Mouse (Mus musculus): ENCODE measurements around the gene Pa2g4. TPM values are rescaled to one million over a fixed set of nuclear protein-coding genes. Genes with fewer than 3 reads are reported as not detected.
A peak's percentile ranks its signal among the peaks of the same experiment; 100 is the strongest.

Pa2g4 gene
- polyA plus RNA-seq, 1 experiment from 2014 or later = 124 TPM

DNA sequence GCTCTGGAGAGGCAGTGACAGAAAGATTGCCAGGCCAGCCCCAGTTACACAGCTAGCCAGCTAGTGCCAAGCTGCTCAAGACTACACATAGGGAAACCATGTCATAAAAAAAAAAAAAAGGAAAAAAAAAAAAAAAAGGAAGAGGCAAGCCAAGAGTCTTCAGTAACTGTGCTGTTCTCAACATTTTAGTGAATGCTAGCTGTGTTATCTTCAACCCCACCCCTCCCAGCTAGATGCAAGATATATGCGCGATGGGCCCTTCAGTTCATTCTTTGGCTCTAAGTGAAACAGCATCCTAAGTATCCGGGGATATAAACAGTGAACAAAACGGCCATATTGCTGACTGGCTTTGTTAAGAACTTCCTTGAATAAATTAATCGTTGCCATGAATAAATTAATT, 27.0 kb upstream of the Pa2g4 start:
- Histone ChIP-seq H3K9me3 (replicated peaks; ENCODE audit: control insufficient read depth, low read length, poor library complexity, severe bottlenecking) (no peaks in the 10 kb centered on the region), H3K9ac (ENCODE audit: low read depth, low read length) (no peak overlapping the region)
- ATAC-seq = no peak

GRCm38 (mm10) chr10:128591436-128591835, 25.6 kb upstream of the Pa2g4 start:
- H3K4me2 ChIP-seq (ENCODE audit: low read length) = no peak overlapping the region
- peaks cover 40% of the 10 kb centered on the region for H3K27me3 ChIP-seq (ENCODE audit: control insufficient read depth, insufficient read depth, low read depth, low read length)
- H3K9ac ChIP-seq (ENCODE audit: low read depth, low read length) = no peak overlapping the region
- H3K27ac ChIP-seq (ENCODE audit: low read length) = no peak overlapping the region
- H3K36me3 ChIP-seq (ENCODE audit: control insufficient read depth, insufficient read depth, low read length) = no peaks in the 10 kb centered on the region
- peaks cover 4% of the 10 kb centered on the region; the same call in 1 of the 2 replicates for H3K4me1 ChIP-seq (ENCODE audit: control insufficient read depth, insufficient read depth, low read length)
- H3K9me3 ChIP-seq (replicated peaks; ENCODE audit: control insufficient read depth, low read length, poor library complexity, severe bottlenecking) = no peaks in the 10 kb centered on the region
- ATAC-seq = no peak
- no peak overlapping the region for H3K4me3 ChIP-seq (ENCODE audit: low read depth, low read length)
- 91% methylated on average over 6 of the region's 6 CpGs for WGBS

More for the DNA sequence above, 27.0 kb upstream of the Pa2g4 start:
- Histone ChIP-seq H3K4me2 (ENCODE audit: low read length) (no peak overlapping the region), H3K4me1 (ENCODE audit: control insufficient read depth, insufficient read depth, low read length) (peaks cover 4% of the 10 kb centered on the region; the same call in 1 of the 2 replicates), H3K27ac (ENCODE audit: low read length) (no peak overlapping the region), H3K36me3 (ENCODE audit: control insufficient read depth, insufficient read depth, low read length) (no peaks in the 10 kb centered on the region), H3K4me3 (ENCODE audit: low read depth, low read length) (no peak overlapping the region), H3K27me3 (ENCODE audit: control insufficient read depth, insufficient read depth, low read depth, low read length) (peaks cover 27% of the 10 kb centered on the region)
- WGBS = 69% methylated on average over 5 of the region's 5 CpGs

GRCm38 (mm10) chr10:128590193-128590690, 24.5 kb upstream of the Pa2g4 start:
- Histone ChIP-seq H3K27ac (ENCODE audit: low read length) (no peak overlapping the region), H3K4me1 (ENCODE audit: control insufficient read depth, insufficient read depth, low read length) (peaks cover 4% of the 10 kb centered on the region; the same call in 1 of the 2 replicates), H3K9me3 (replicated peaks; ENCODE audit: control insufficient read depth, low read length, poor library complexity, severe bottlenecking) (no peaks in the 10 kb centered on the region), H3K4me3 (ENCODE audit: low read depth, low read length) (peak overlapping the region; percentile 69), H3K27me3 (ENCODE audit: control insufficient read depth, insufficient read depth, low read depth, low read length) (peaks cover 43% of the 10 kb centered on the region), H3K36me3 (ENCODE audit: control insufficient read depth, insufficient read depth, low read length) (no peaks in the 10 kb centered on the region), H3K9ac (ENCODE audit: low read depth, low read length) (peak overlapping the region; percentile 66), H3K4me2 (ENCODE audit: low read length) (peak overlapping the region; percentile 98)
- under 1% methylated on average over 43 of the region's 43 CpGs for WGBS
- peak; percentile 34; the same call in 1 of the 2 replicates for ATAC-seq

- ATAC-seq = peak; percentile 65
- 0% methylated on average over 42 of the region's 43 CpGs for WGBS
- H3K9ac ChIP-seq (ENCODE audit: low read depth, low read length) = peak within 1 kb of the TSS; percentile 66
These were observed 23.8 kb upstream of the Pa2g4 start, which contains the start of gene Erbb3 for GRCm38 (mm10) chr10:128589464-128590192. TSS of gene Erbb3 (minus strand) at chr10:128589652.

DNA sequence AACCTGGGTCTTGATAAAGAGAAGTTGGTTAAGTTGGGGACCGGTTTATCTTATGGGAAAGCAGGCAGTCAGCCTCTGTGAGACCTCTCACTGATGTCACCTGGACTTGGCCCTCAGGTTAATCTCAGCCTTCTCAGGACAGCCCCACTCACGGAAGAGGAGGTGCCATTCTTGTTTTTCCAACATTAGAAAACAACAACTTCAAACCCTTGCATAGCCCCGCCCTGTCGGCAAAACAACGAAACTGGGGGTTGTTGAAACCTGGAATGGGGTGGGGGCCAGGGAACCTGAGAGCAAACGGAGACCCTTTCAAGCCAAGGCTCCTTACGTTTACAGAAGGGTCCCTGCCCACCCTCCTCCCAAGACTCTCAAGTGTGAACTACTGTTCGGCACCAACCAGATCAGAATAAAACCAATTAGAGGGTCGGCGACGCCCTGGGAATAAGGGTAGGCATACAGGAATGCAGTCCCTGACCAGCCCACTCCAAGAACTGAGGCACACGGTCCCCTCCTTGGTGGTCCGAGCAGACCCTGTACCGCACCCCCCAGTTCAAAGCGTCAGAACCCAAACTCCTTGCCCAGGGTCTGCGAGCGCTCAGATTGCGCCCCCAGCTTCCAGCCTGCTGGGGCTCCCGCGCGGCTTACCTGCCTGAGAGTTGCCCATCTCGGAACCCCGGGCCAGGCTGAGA, 23.1 kb upstream of the Pa2g4 start:
- peaks cover 43% of the 10 kb centered on the region for H3K27me3 ChIP-seq (ENCODE audit: control insufficient read depth, insufficient read depth, low read depth, low read length)
- H3K36me3 ChIP-seq (ENCODE audit: control insufficient read depth, insufficient read depth, low read length) = no peaks in the 10 kb centered on the region
- ATAC-seq = peak; percentile 34
- peak overlapping the region; percentile 69 for H3K4me3 ChIP-seq (ENCODE audit: low read depth, low read length)
- H3K4me1 ChIP-seq (ENCODE audit: control insufficient read depth, insufficient read depth, low read length) = peaks cover 4% of the 10 kb centered on the region; the same call in 1 of the 2 replicates
- WGBS = 1% methylated on average over 23 of the region's 23 CpGs
- H3K4me2 ChIP-seq (ENCODE audit: low read length) = peak overlapping the region; percentile 98
- peak overlapping the region; percentile 66 for H3K9ac ChIP-seq (ENCODE audit: low read depth, low read length)
- no peak overlapping the region for H3K27ac ChIP-seq (ENCODE audit: low read length)
- H3K9me3 ChIP-seq (replicated peaks; ENCODE audit: control insufficient read depth, low read length, poor library complexity, severe bottlenecking) = no peaks in the 10 kb centered on the region

More at GRCm38 (mm10) chr10:128589464-128590192, 23.8 kb upstream of the Pa2g4 start, which contains the start of gene Erbb3:
- Histone ChIP-seq H3K4me3 (ENCODE audit: low read depth, low read length) (peak within 1 kb of the TSS; percentile 69), H3K27ac (ENCODE audit: low read length) (no peak within 1 kb of the TSS), H3K36me3 (ENCODE audit: control insufficient read depth, insufficient read depth, low read length) (no peaks in the 10 kb centered on the region), H3K9me3 (replicated peaks; ENCODE audit: control insufficient read depth, low read length, poor library complexity, severe bottlenecking) (no peaks in the 10 kb centered on the region), H3K4me2 (ENCODE audit: low read length) (peak within 1 kb of the TSS; percentile 98), H3K27me3 (ENCODE audit: control insufficient read depth, insufficient read depth, low read depth, low read length) (peaks cover 43% of the 10 kb centered on the region), H3K4me1 (ENCODE audit: control insufficient read depth, insufficient read depth, low read length) (peaks cover 4% of the 10 kb centered on the region; the same call in 1 of the 2 replicates)

- Histone ChIP-seq H3K9ac (ENCODE audit: low read depth, low read length) (no peak overlapping the region), H3K4me2 (ENCODE audit: low read length) (no peak overlapping the region), H3K27ac (ENCODE audit: low read length) (no peak overlapping the region), H3K4me1 (ENCODE audit: control insufficient read depth, insufficient read depth, low read length) (peaks cover 4% of the 10 kb centered on the region; the same call in 1 of the 2 replicates), H3K4me3 (ENCODE audit: low read depth, low read length) (no peak overlapping the region), H3K36me3 (ENCODE audit: control insufficient read depth, insufficient read depth, low read length) (no peaks in the 10 kb centered on the region), H3K27me3 (ENCODE audit: control insufficient read depth, insufficient read depth, low read depth, low read length) (peaks cover 45% of the 10 kb centered on the region), H3K9me3 (replicated peaks; ENCODE audit: control insufficient read depth, low read length, poor library complexity, severe bottlenecking) (no peaks in the 10 kb centered on the region)
- WGBS = 21% methylated on average over 1 of the region's 1 CpGs
- ATAC-seq = no peak
These were observed 22.3 kb upstream of the Pa2g4 start for GRCm38 (mm10) chr10:128588136-128588535.

- WGBS = 57% methylated on average over 8 of the region's 8 CpGs
These were observed 21.9 kb upstream of the Pa2g4 start for GRCm38 (mm10) chr10:128587697-128588096.

DNA sequence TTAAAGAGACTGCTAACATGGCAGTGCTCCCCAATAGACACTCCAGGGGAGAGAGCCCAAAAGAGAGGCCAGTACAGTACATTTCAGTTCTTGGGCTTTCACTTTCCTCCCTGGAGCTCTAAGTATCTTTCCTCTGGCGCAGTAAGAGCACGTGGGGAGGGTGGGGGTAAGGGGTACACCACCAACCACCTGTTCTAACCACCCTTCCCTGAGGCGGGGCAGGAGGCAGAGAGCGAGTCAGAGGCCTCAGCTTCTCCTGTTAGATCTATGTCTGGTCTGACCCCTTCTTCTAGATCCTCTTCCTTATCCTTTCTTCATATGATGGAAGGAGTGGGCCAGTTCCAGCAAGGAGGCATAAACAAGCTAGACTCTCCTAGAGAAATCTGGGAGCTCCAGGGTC, 21.3 kb upstream of the Pa2g4 start:
- H3K27ac ChIP-seq (ENCODE audit: low read length) = no peak overlapping the region
- ATAC-seq = no peak
- H3K4me2 ChIP-seq (ENCODE audit: low read length) = no peak overlapping the region
- H3K27me3 ChIP-seq (ENCODE audit: control insufficient read depth, insufficient read depth, low read depth, low read length) = peaks cover 46% of the 10 kb centered on the region
- no peaks in the 10 kb centered on the region for H3K9me3 ChIP-seq (replicated peaks; ENCODE audit: control insufficient read depth, low read length, poor library complexity, severe bottlenecking)
- no peak overlapping the region for H3K4me3 ChIP-seq (ENCODE audit: low read depth, low read length)
- H3K9ac ChIP-seq (ENCODE audit: low read depth, low read length) = no peak overlapping the region
- WGBS = 52% methylated on average over 4 of the region's 4 CpGs
- peaks cover 4% of the 10 kb centered on the region; the same call in 1 of the 2 replicates for H3K4me1 ChIP-seq (ENCODE audit: control insufficient read depth, insufficient read depth, low read length)
- H3K36me3 ChIP-seq (ENCODE audit: control insufficient read depth, insufficient read depth, low read length) = no peaks in the 10 kb centered on the region

More at GRCm38 (mm10) chr10:128587697-128588096, 21.9 kb upstream of the Pa2g4 start:
- H3K4me1 ChIP-seq (ENCODE audit: control insufficient read depth, insufficient read depth, low read length) = peaks cover 4% of the 10 kb centered on the region; the same call in 1 of the 2 replicates
- no peak overlapping the region for H3K27ac ChIP-seq (ENCODE audit: low read length)
- H3K36me3 ChIP-seq (ENCODE audit: control insufficient read depth, insufficient read depth, low read length) = no peaks in the 10 kb centered on the region
- peaks cover 46% of the 10 kb centered on the region for H3K27me3 ChIP-seq (ENCODE audit: control insufficient read depth, insufficient read depth, low read depth, low read length)
- H3K9ac ChIP-seq (ENCODE audit: low read depth, low read length) = no peak overlapping the region
- H3K9me3 ChIP-seq (replicated peaks; ENCODE audit: control insufficient read depth, low read length, poor library complexity, severe bottlenecking) = no peaks in the 10 kb centered on the region
- no peak overlapping the region for H3K4me2 ChIP-seq (ENCODE audit: low read length)
- H3K4me3 ChIP-seq (ENCODE audit: low read depth, low read length) = no peak overlapping the region
- ATAC-seq = no peak
